Mouse (Mus musculus): ENCODE results near the gene Olfr658. TPM values are rescaled to one million over a fixed set of nuclear protein-coding genes. Genes with fewer than 3 reads are reported as not detected.

The Olfr658 gene
- polyA plus RNA-seq (2015; fragmentation: Nextera tagmentation; extraction: Ambion mirVana), result not detected in 2 replicates

GRCm38 (mm10) chr7:104646841-104647482 lies at the start of gene Olfr658:
Gene Olfr658 (minus strand): TSS chr7:104647305.
- no peak for ATAC-seq (ENCODE audit: insufficient read depth, low FRiP score, low read depth)
- no peaks in the 10 kb centered on the region for H3K4me1 ChIP-seq
- no peaks in the 10 kb centered on the region for H3K9me3 ChIP-seq
- H3K36me3 ChIP-seq, result no peaks in the 10 kb centered on the region
- H3K9ac ChIP-seq, result no peak within 1 kb of the TSS
- H3K4me3 ChIP-seq (replicated peaks), result peak within 1 kb of the TSS; percentile 23
- WGBS, result 23% methylated on average over 21 of the region's 22 CpGs
- no peaks in the 10 kb centered on the region for H3K27me3 ChIP-seq (replicated peaks)
- peak within 1 kb of the TSS; percentile 45 for H3K4me2 ChIP-seq
- no peak within 1 kb of the TSS for H3K27ac ChIP-seq

GRCm38 (mm10) chr7:104686201-104686600 lies 39.1 kb upstream of the Olfr658 start, which contains the start of gene Olfr661:
Gene Olfr661 (plus strand): TSS chr7:104686501.
- Histone ChIP-seq H3K27ac (no peak within 1 kb of the TSS), H3K9ac (no peak within 1 kb of the TSS), H3K4me1 (no peaks in the 10 kb centered on the region), H3K9me3 (no peaks in the 10 kb centered on the region), H3K4me2 (no peak within 1 kb of the TSS), H3K4me3 (replicated peaks) (no peak within 1 kb of the TSS), H3K36me3 (no peaks in the 10 kb centered on the region), H3K27me3 (replicated peaks) (no peaks in the 10 kb centered on the region)
- no peak for ATAC-seq (ENCODE audit: insufficient read depth, low FRiP score, low read depth)
- 83% methylated on average over 2 of the region's 2 CpGs for WGBS

DNA sequence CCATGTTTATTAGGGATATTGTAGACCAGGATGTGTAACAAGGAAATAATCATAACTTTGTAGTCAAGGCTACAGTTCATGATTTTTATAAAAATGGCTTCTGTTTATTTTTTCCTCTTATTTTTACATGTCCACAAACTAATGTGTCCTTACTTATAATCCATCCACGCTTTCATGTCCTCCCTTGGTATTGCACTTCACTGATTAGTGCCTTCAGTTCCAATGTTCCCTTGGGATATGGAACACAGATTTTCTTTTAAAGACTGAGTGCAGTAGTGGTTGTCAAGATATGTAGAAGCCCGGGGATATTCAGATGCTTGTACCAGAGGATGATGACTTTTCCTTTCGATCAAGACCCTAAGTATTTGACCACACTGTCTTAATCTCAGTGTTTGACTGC lies 19.3 kb upstream of the Olfr658 start, which contains the start of gene Olfr659:
Olfr659 (plus strand) TSS at position 301 of the 400 bp plus-strand sequence.
- Histone ChIP-seq H3K9ac (no peak within 1 kb of the TSS), H3K27me3 (replicated peaks) (no peaks in the 10 kb centered on the region), H3K27ac (no peak within 1 kb of the TSS), H3K36me3 (no peaks in the 10 kb centered on the region), H3K4me1 (no peaks in the 10 kb centered on the region), H3K9me3 (no peaks in the 10 kb centered on the region), H3K4me2 (no peak within 1 kb of the TSS), H3K4me3 (replicated peaks) (no peak within 1 kb of the TSS)
- 85% methylated on average over 3 of the region's 3 CpGs for WGBS
- no peak for ATAC-seq (ENCODE audit: insufficient read depth, low FRiP score, low read depth)

DNA sequence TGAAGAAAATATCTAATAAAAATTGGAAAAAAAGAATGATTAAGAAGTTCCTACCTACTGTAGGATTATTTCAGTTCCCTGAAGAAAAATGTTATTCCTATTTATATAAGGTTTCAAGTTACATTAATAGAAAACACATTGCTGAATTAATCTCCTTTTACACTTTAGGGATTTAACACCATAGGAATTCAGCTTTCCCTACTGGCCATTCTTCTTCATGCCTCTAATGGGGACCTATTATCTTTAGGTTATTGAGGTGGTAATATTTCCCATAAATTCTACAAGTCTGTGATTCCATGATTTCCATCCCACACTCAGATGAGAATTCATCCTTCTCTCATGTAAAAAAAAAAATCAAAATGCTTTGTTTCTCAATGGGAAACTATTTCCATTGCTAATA lies 22.6 kb downstream of the Olfr658 start, which contains the start of gene Olfr657:
Olfr657 (plus strand) TSS at position 301 of the 400 bp plus-strand sequence.
- Histone ChIP-seq H3K36me3 (no peaks in the 10 kb centered on the region), H3K4me1 (no peaks in the 10 kb centered on the region), H3K27me3 (replicated peaks) (no peaks in the 10 kb centered on the region), H3K4me2 (no peak within 1 kb of the TSS), H3K4me3 (replicated peaks) (no peak within 1 kb of the TSS), H3K9me3 (no peaks in the 10 kb centered on the region), H3K9ac (no peak within 1 kb of the TSS), H3K27ac (no peak within 1 kb of the TSS)
- ATAC-seq (ENCODE audit: insufficient read depth, low FRiP score, low read depth), result no peak

DNA sequence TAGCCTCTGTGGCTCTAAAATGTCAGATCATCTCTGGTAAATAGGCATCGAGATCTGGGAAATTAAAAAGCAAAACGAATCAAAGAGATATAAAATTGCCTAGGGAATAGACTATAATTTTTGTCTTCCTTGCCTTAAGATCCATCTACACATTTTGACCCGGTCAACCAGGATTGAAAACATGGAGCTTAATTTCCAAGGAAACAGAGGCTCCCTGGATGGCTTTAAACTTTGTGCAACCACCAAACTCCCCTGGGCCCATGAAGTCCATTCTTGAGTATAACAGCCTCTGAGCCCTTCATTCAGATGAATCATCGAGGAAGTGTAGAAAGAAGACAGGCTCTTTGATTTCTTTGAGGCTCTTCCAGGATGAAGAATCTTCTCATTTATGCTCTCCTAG lies 33.5 kb downstream of the Olfr658 start, which contains the start of gene Olfr656:
Olfr656 (plus strand) TSS at position 301 of the 400 bp plus-strand sequence.
- H3K36me3 ChIP-seq, result no peaks in the 10 kb centered on the region
- 79% methylated on average over 4 of the region's 4 CpGs for WGBS
- H3K4me3 ChIP-seq (replicated peaks), result no peak within 1 kb of the TSS
- H3K27ac ChIP-seq, result no peak within 1 kb of the TSS
- H3K4me2 ChIP-seq, result no peak within 1 kb of the TSS
- ATAC-seq (ENCODE audit: insufficient read depth, low FRiP score, low read depth), result no peak
- no peak within 1 kb of the TSS for H3K9ac ChIP-seq
- no peaks in the 10 kb centered on the region for H3K27me3 ChIP-seq (replicated peaks)
- no peaks in the 10 kb centered on the region for H3K9me3 ChIP-seq
- H3K4me1 ChIP-seq, result no peaks in the 10 kb centered on the region

DNA sequence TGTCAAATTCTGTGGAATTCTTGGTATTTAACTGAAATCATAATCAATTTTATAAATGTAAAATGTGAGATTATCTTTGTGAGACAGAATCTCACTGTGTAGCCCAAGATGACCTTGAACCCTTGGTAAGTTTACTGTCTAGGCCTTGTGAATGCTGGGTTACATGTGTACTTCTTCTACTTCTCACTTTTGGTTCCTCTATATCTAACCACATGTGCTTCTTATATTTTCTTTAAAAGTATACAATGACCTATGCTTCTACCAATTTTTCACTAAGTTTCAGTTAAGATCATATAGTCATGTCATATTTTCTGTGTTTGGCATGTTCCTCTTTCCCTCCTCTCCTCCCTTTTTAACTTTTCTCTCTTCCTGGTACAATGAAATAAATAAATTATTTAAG lies 42.4 kb downstream of the Olfr658 start:
- Histone ChIP-seq H3K4me1 (no peaks in the 10 kb centered on the region), H3K27me3 (replicated peaks) (no peaks in the 10 kb centered on the region), H3K36me3 (no peaks in the 10 kb centered on the region), H3K9me3 (no peaks in the 10 kb centered on the region), H3K4me3 (replicated peaks) (no peak overlapping the region), H3K9ac (no peak overlapping the region), H3K27ac (no peak overlapping the region), H3K4me2 (no peak overlapping the region)
- ATAC-seq (ENCODE audit: insufficient read depth, low FRiP score, low read depth), result no peak

DNA sequence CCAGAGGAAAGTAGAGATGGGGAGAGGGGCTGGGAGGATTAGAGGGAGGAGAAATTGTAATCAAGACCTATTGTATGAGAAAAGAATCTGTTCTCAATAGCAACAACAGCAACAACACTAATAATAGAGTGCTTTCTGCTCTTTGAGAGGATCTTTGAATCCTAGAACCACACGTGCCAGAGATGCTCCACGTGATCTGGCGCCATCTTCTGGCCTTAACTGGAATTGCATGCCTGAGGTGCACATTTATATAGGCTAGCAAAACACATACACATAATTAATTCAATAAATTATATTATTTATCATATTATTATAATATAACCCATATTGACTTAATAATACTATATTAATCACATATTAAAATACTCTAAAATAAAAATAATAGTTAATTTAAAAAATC lies 43.9 kb downstream of the Olfr658 start:
- no peak overlapping the region for H3K4me3 ChIP-seq (replicated peaks)
- H3K9me3 ChIP-seq, result no peaks in the 10 kb centered on the region
- H3K4me2 ChIP-seq, result no peak overlapping the region
- H3K9ac ChIP-seq, result no peak overlapping the region
- no peaks in the 10 kb centered on the region for H3K36me3 ChIP-seq
- 3% methylated on average over 3 of the region's 3 CpGs for WGBS
- H3K4me1 ChIP-seq, result no peaks in the 10 kb centered on the region
- ATAC-seq (ENCODE audit: insufficient read depth, low FRiP score, low read depth), result no peak
- no peaks in the 10 kb centered on the region for H3K27me3 ChIP-seq (replicated peaks)
- H3K27ac ChIP-seq, result no peak overlapping the region

GRCm38 (mm10) chr7:104601679-104602078 lies 45.4 kb downstream of the Olfr658 start, which contains the start of gene Olfr655:
Gene Olfr655 (minus strand): TSS chr7:104601779.
- no peak within 1 kb of the TSS for H3K27ac ChIP-seq
- H3K9me3 ChIP-seq, result no peaks in the 10 kb centered on the region
- no peak within 1 kb of the TSS for H3K4me3 ChIP-seq (replicated peaks)
- no peaks in the 10 kb centered on the region for H3K36me3 ChIP-seq
- H3K27me3 ChIP-seq (replicated peaks), result no peaks in the 10 kb centered on the region
- H3K4me1 ChIP-seq, result no peaks in the 10 kb centered on the region
- H3K4me2 ChIP-seq, result no peak within 1 kb of the TSS
- H3K9ac ChIP-seq, result no peak within 1 kb of the TSS
- 86% methylated on average over 2 of the region's 2 CpGs for WGBS
- no peak for ATAC-seq (ENCODE audit: insufficient read depth, low FRiP score, low read depth)

Other genes starting within 250 kb of the Olfr658 start
- 0.35 and 0.54 TPM in 2 replicates for gene Trim30c, start 246.5 kb downstream of the Olfr658 start, polyA plus RNA-seq (2015; fragmentation: Nextera tagmentation; extraction: Ambion mirVana)
- gene Trim30a, start 182.1 kb downstream of the Olfr658 start, polyA plus RNA-seq (2015; fragmentation: Nextera tagmentation; extraction: Ambion mirVana), result 1.8 and 2.2 TPM in 2 replicates
- gene Trim30d, start 139.5 kb downstream of the Olfr658 start, polyA plus RNA-seq (2015; fragmentation: Nextera tagmentation; extraction: Ambion mirVana), result 0.64 and 0.74 TPM in 2 replicates
- gene Olfr651, start 97.2 kb downstream of the Olfr658 start, polyA plus RNA-seq (2015; fragmentation: Nextera tagmentation; extraction: Ambion mirVana), result not detected in 2 replicates
- gene Olfr652, start 86.4 kb downstream of the Olfr658 start, polyA plus RNA-seq (2015; fragmentation: Nextera tagmentation; extraction: Ambion mirVana), result not detected in 2 replicates
- gene Olfr653, start 70.0 kb downstream of the Olfr658 start, polyA plus RNA-seq (2015; fragmentation: Nextera tagmentation; extraction: Ambion mirVana), result not detected in 2 replicates
- not detected in 2 replicates for gene Olfr654, start 60.3 kb downstream of the Olfr658 start, polyA plus RNA-seq (2015; fragmentation: Nextera tagmentation; extraction: Ambion mirVana)
- not detected in 2 replicates for gene Olfr655, start 45.5 kb downstream of the Olfr658 start, polyA plus RNA-seq (2015; fragmentation: Nextera tagmentation; extraction: Ambion mirVana)
- gene Olfr656, start 33.4 kb downstream of the Olfr658 start, polyA plus RNA-seq (2015; fragmentation: Nextera tagmentation; extraction: Ambion mirVana), result not detected in 2 replicates
- not detected in 2 replicates for gene Olfr657, start 22.5 kb downstream of the Olfr658 start, polyA plus RNA-seq (2015; fragmentation: Nextera tagmentation; extraction: Ambion mirVana)
- gene Olfr659, start 19.4 kb upstream of the Olfr658 start, polyA plus RNA-seq (2015; fragmentation: Nextera tagmentation; extraction: Ambion mirVana), result not detected in 2 replicates
- gene Olfr661, start 39.2 kb upstream of the Olfr658 start, polyA plus RNA-seq (2015; fragmentation: Nextera tagmentation; extraction: Ambion mirVana), result not detected in 2 replicates
- not detected in 2 replicates for gene Usp17le, start 130.2 kb upstream of the Olfr658 start, polyA plus RNA-seq (2015; fragmentation: Nextera tagmentation; extraction: Ambion mirVana)
- not detected in 2 replicates for gene Usp17lb, start 195.3 kb upstream of the Olfr658 start, polyA plus RNA-seq (2015; fragmentation: Nextera tagmentation; extraction: Ambion mirVana)
- gene Usp17la, start 209.7 kb upstream of the Olfr658 start, polyA plus RNA-seq (2015; fragmentation: Nextera tagmentation; extraction: Ambion mirVana), result not detected in 2 replicates
- gene Olfr665, start 230.7 kb upstream of the Olfr658 start, polyA plus RNA-seq (2015; fragmentation: Nextera tagmentation; extraction: Ambion mirVana), result not detected in 2 replicates
- not detected in 2 replicates for gene Olfr666, start 248.6 kb upstream of the Olfr658 start, polyA plus RNA-seq (2015; fragmentation: Nextera tagmentation; extraction: Ambion mirVana)